ENCODE assay signal across 14 mouse cellular contexts in genomic region chr16:12764608-12765007, GRCm38 (mm10).
DNase-seq lines count a peak whose midpoint lies in the region; TF ChIP-seq lines count a peak whose summit lies in the region.
"Had no signal": no experiment of that assay in that cellular context is flagged by ENCODE, and none has a peak within 500 bp of the region (broad histone marks: within the 10 kb centered on the region; RNA-seq: fewer than 3 reads in every experiment).

No protein-coding gene starts in this region.

- H3K4me3 ChIP-seq in heart, adult 2 months: no peak overlapping the region
- H3K4me3 ChIP-seq in layer of hippocampus, adult 2 months: no peak overlapping the region
- H3K4me3 ChIP-seq: heart, embryonic 13.5 days; limb, embryonic 15.5 days; midbrain, embryonic 12.5 days had no signal

- intact Hi-C loops in heart, adult 2 months (cut with DNase I): no loop called here

- H3K9ac ChIP-seq in heart, adult 2 months (ENCODE audit: low read depth, low read length): no peak overlapping the region
- H3K9ac ChIP-seq: heart, embryonic 13.5 days; limb, embryonic 15.5 days; midbrain, embryonic 12.5 days had no signal

- no peak for TF ChIP-seq POLR2A in heart, adult 2 months (IDR thresholded peaks at IDR 0.05; ENCODE audit: insufficient read depth, low read depth, low read length)

- peak; percentile 30 for DNase-seq in heart, adult 11 months
- DNase-seq in heart, adult 2 months: no peak
- DNase-seq in right cerebral cortex, adult 18-20 months: peak; percentile 67
- no peak for DNase-seq in right cerebral cortex, postnatal 14 days
- DNase-seq in layer of hippocampus, adult 2 months (ENCODE audit: low spot score in 2 of 2): peak; percentile 11 to 15
- DNase-seq in urinary bladder, adult 2 months (ENCODE audit: low spot score): no peak
- no peak for DNase-seq in thymus, postnatal 0 days (ENCODE audit: low spot score)
- DNase-seq: cerebellum, adult 11 months; kidney, postnatal 4 days; lung, adult 2 months; thymus, adult 18-20 months had no signal

- WGBS in heart, adult 2 months: 41% methylated on average over 1 of the region's 1 CpGs

- H3K4me1 ChIP-seq in heart, adult 2 months (ENCODE audit: control insufficient read depth, insufficient read depth, low read length): no peaks in the 10 kb centered on the region
- H3K4me1 ChIP-seq: heart, embryonic 13.5 days; limb, embryonic 15.5 days; midbrain, embryonic 12.5 days had no signal

- H3K36me3 ChIP-seq in heart, adult 2 months (ENCODE audit: control insufficient read depth, insufficient read depth, low read length): no peaks in the 10 kb centered on the region
- H3K36me3 ChIP-seq: heart, embryonic 13.5 days; limb, embryonic 15.5 days; midbrain, embryonic 12.5 days had no signal

- no peaks in the 10 kb centered on the region for H3K27me3 ChIP-seq in heart, adult 2 months (ENCODE audit: control insufficient read depth, insufficient read depth, low read length)
- H3K27me3 ChIP-seq: heart, embryonic 13.5 days; limb, embryonic 15.5 days; midbrain, embryonic 12.5 days had no signal

- TF ChIP-seq CTCF in heart, adult 2 months (IDR thresholded peaks at IDR 0.05): no peak
- no peak for TF ChIP-seq CTCF in layer of hippocampus, adult 2 months (conservative IDR thresholded peaks at IDR 0.05)

- H3K27ac ChIP-seq in heart, adult 2 months: no peak overlapping the region
- H3K27ac ChIP-seq in layer of hippocampus, adult 2 months: no peak overlapping the region
- H3K27ac ChIP-seq: heart, embryonic 13.5 days; limb, embryonic 15.5 days; midbrain, embryonic 12.5 days had no signal

- no peak for TF ChIP-seq EP300 in heart, adult 2 months (IDR thresholded peaks at IDR 0.05; ENCODE audit: insufficient read depth, low read depth, low read length)

- no peaks in the 10 kb centered on the region for H3K79me2 ChIP-seq in heart, adult 2 months (replicated peaks; ENCODE audit: control insufficient read depth, insufficient read depth, low read length)

Comparison
In these comparisons a context has a peak if more than half of its experiments do, and no peak if none do; other contexts are left out.
1. DNase-seq: peak in heart, adult 11 months (single experiment), right cerebral cortex, adult 18-20 months (single experiment) and layer of hippocampus, adult 2 months (2 of 2); none in heart, adult 2 months (0 of 2), right cerebral cortex, postnatal 14 days (single experiment), urinary bladder, adult 2 months (single experiment) and thymus, postnatal 0 days (single experiment).